Comparison of ENCODE assay signal across 19 mouse cellular contexts in genomic region chr12:86952331-86952850, GRCm38 (mm10). TPM values are rescaled to one million over a fixed set of nuclear protein-coding genes. Genes with fewer than 3 reads are reported as not detected.
DNase-seq lines count a peak whose midpoint lies in the region; ATAC-seq and TF ChIP-seq lines count a peak whose summit lies in the region.
"Had no signal": no experiment of that assay in that cellular context is flagged by ENCODE, and none has a peak within 500 bp of the region (broad histone marks: within the 10 kb centered on the region; RNA-seq: fewer than 3 reads in every experiment).

No protein-coding gene starts in this region.

- ATAC-seq in forebrain, embryonic 11.5 days (replicated peaks; ENCODE audit: low FRiP score) = no peak
- ATAC-seq in forebrain, embryonic 16.5 days = no peak
- ATAC-seq in forebrain, embryonic 15.5 days (replicated peaks) = no peak
- 0 out of 2 replicates have a peak, but pooled peaks have one; percentile 3 for ATAC-seq in stomach, postnatal 0 days (ENCODE audit: low FRiP score, low TSS enrichment)
- ATAC-seq: intestine, embryonic 15.5 days had no signal

- no peak overlapping the region for H3K4me2 ChIP-seq in forebrain, embryonic 11.5 days (ENCODE audit: low read depth, low read length, severe bottlenecking)
- no peak overlapping the region for H3K4me2 ChIP-seq in forebrain, embryonic 16.5 days (ENCODE audit: low read length)
- no peak overlapping the region for H3K4me2 ChIP-seq in forebrain, embryonic 15.5 days (replicated peaks)
- H3K4me2 ChIP-seq in stomach, postnatal 0 days (replicated peaks; ENCODE audit: low read depth) = no peak overlapping the region
- H3K4me2 ChIP-seq: intestine, embryonic 15.5 days; limb, embryonic 13.5 days had no signal

- 66% methylated on average over 10 of the region's 10 CpGs for WGBS in forebrain, embryonic 11.5 days
- 45% methylated on average over 10 of the region's 10 CpGs for WGBS in forebrain, embryonic 16.5 days
- 44% methylated on average over 10 of the region's 10 CpGs for WGBS in forebrain, embryonic 15.5 days
- 79% methylated on average over 10 of the region's 10 CpGs for WGBS in stomach, postnatal 0 days

- no peak; the same call in 1 of the 2 replicates for TF ChIP-seq CTCF in left cerebral cortex, adult 2 months (IDR thresholded peaks at IDR 0.05)
- TF ChIP-seq CTCF in stomach, postnatal 0 days (IDR thresholded peaks at IDR 0.05; ENCODE audit: low read depth) = no peak

- no peak for DNase-seq in forebrain, embryonic 11.5 days (ENCODE audit: low spot score)
- no peak for DNase-seq in left cerebral cortex, adult 2 months (ENCODE audit: extremely low spot score in 1 of 2, low spot score in 2 of 2)
- DNase-seq in left cerebral cortex, adult 18-20 months (ENCODE audit: low spot score in 2 of 2) = no peak
- no peak for DNase-seq in stomach, postnatal 0 days (ENCODE audit: low spot score)
- no peak for DNase-seq in urinary bladder, adult 2 months (ENCODE audit: low spot score)
- DNase-seq: adrenal gland, adult 2 months; heart, adult 2 months; lung, postnatal 10 days; right cerebral cortex, adult 18-20 months; thymus, postnatal 25 days had no signal

- H3K36me3 ChIP-seq in forebrain, embryonic 11.5 days (ENCODE audit: control insufficient read depth, insufficient read depth, low read length) = peaks cover 4% of the 10 kb centered on the region
- peaks cover 14% of the 10 kb centered on the region for H3K36me3 ChIP-seq in forebrain, embryonic 16.5 days (ENCODE audit: control insufficient read depth, insufficient read depth)
- peaks cover 37% of the 10 kb centered on the region for H3K36me3 ChIP-seq in forebrain, embryonic 15.5 days
- H3K36me3 ChIP-seq in stomach, postnatal 0 days (ENCODE audit: control insufficient read depth, insufficient read depth, low read length) = peaks cover 4% of the 10 kb centered on the region; the same call in 1 of the 2 replicates

- H3K27ac ChIP-seq in forebrain, embryonic 11.5 days (ENCODE audit: low read depth, low read length) = 0 out of 2 replicates have a peak overlapping the region, but pooled peaks have one; percentile 2
- no peak overlapping the region for H3K27ac ChIP-seq in forebrain, embryonic 16.5 days (ENCODE audit: low read length)
- H3K27ac ChIP-seq in left cerebral cortex, adult 2 months = peak overlapping the region; percentile 41
- peak overlapping the region; percentile 36; the same call in 1 of the 2 replicates for H3K27ac ChIP-seq in forebrain, embryonic 15.5 days (replicated peaks)
- H3K27ac ChIP-seq in stomach, postnatal 0 days (replicated peaks) = 0 out of 2 replicates have a peak overlapping the region, but pooled peaks have one; percentile 18
- H3K27ac ChIP-seq: heart, adult 2 months; intestine, embryonic 15.5 days; limb, embryonic 13.5 days had no signal

- peaks cover 14% of the 10 kb centered on the region for H3K4me1 ChIP-seq in forebrain, embryonic 11.5 days (replicated peaks; ENCODE audit: control insufficient read depth, insufficient read depth, low read length)
- H3K4me1 ChIP-seq in forebrain, embryonic 16.5 days (replicated peaks; ENCODE audit: control insufficient read depth, insufficient read depth, low read length) = peaks cover 36% of the 10 kb centered on the region
- H3K4me1 ChIP-seq in forebrain, embryonic 15.5 days = peaks cover 43% of the 10 kb centered on the region
- H3K4me1 ChIP-seq in stomach, postnatal 0 days (replicated peaks; ENCODE audit: control insufficient read depth, insufficient read depth) = 0 out of 2 replicates have a peak, but pooled peaks cover 5% of the 10 kb centered on the region

- H3K4me3 ChIP-seq in forebrain, embryonic 11.5 days (ENCODE audit: low read depth, low read length) = no peak overlapping the region
- H3K4me3 ChIP-seq in forebrain, embryonic 16.5 days (replicated peaks; ENCODE audit: low read length) = no peak overlapping the region
- H3K4me3 ChIP-seq in left cerebral cortex, adult 2 months = peak overlapping the region; percentile 20; the same call in 1 of the 2 replicates
- H3K4me3 ChIP-seq in forebrain, embryonic 15.5 days = no peak overlapping the region
- no peak overlapping the region for H3K4me3 ChIP-seq in stomach, postnatal 0 days (ENCODE audit: low read depth, low read length)
- H3K4me3 ChIP-seq: heart, adult 2 months; intestine, embryonic 15.5 days; limb, embryonic 13.5 days had no signal

- TF ChIP-seq EP300 in stomach, postnatal 0 days (optimal IDR thresholded peaks at IDR 0.05) = no peak

- intact Hi-C loops in left cerebral cortex, adult 2 months (cut with DNase I) = no loop called here

- no peak overlapping the region for H3K9ac ChIP-seq in forebrain, embryonic 11.5 days (ENCODE audit: low read length)
- H3K9ac ChIP-seq in forebrain, embryonic 16.5 days (replicated peaks; ENCODE audit: low read depth, low read length) = no peak overlapping the region
- no peak overlapping the region for H3K9ac ChIP-seq in forebrain, embryonic 15.5 days (replicated peaks)
- H3K9ac ChIP-seq in stomach, postnatal 0 days (ENCODE audit: low read length) = no peak overlapping the region
- H3K9ac ChIP-seq: intestine, embryonic 15.5 days; limb, embryonic 13.5 days had no signal

- no peaks in the 10 kb centered on the region for H3K9me3 ChIP-seq in forebrain, embryonic 11.5 days (ENCODE audit: control insufficient read depth, low read length)
- no peaks in the 10 kb centered on the region for H3K9me3 ChIP-seq in forebrain, embryonic 16.5 days (ENCODE audit: control insufficient read depth, low read length)
- no peaks in the 10 kb centered on the region for H3K9me3 ChIP-seq in forebrain, embryonic 15.5 days
- no peaks in the 10 kb centered on the region for H3K9me3 ChIP-seq in stomach, postnatal 0 days (ENCODE audit: control insufficient read depth, low read length)
- H3K9me3 ChIP-seq: intestine, embryonic 15.5 days; limb, embryonic 13.5 days had no signal

- H3K27me3 ChIP-seq in forebrain, embryonic 11.5 days (ENCODE audit: control insufficient read depth, insufficient read depth, low read length) = no peaks in the 10 kb centered on the region
- H3K27me3 ChIP-seq in forebrain, embryonic 16.5 days (replicated peaks; ENCODE audit: control insufficient read depth, insufficient read depth, low read length) = no peaks in the 10 kb centered on the region
- no peaks in the 10 kb centered on the region for H3K27me3 ChIP-seq in forebrain, embryonic 15.5 days
- no peaks in the 10 kb centered on the region for H3K27me3 ChIP-seq in stomach, postnatal 0 days (ENCODE audit: control insufficient read depth, insufficient read depth, low read length)
- H3K27me3 ChIP-seq: CH12.LX; intestine, embryonic 15.5 days; limb, embryonic 13.5 days had no signal

RNA-seq across cellular contexts. Expression of gene Cipc, which starts 5.5 kb away (rescaled TPM):
- polyA plus RNA-seq in forebrain, embryonic 11.5 days (2014; fragmentation: Nextera tagmentation; extraction: Ambion mirVana) = 46.5 and 48.7 TPM in 2 replicates
- polyA plus RNA-seq in forebrain, embryonic 16.5 days (2015; fragmentation: Nextera tagmentation; extraction: Ambion mirVana) = 61.5 and 62.7 TPM in 2 replicates
- 10 to 100 TPM; 79.8 to 91.6 TPM for total RNA-seq in left cerebral cortex, adult 2 months (2021)
- total RNA-seq in left cerebral cortex, adult 18-20 months (2021) = 10 to 100 TPM; 84.0 to 86.8 TPM
- 53.6 and 55.3 TPM in 2 replicates for polyA plus RNA-seq in forebrain, embryonic 15.5 days (2015; fragmentation: Nextera tagmentation; extraction: Ambion mirVana)
- polyA plus RNA-seq in stomach, postnatal 0 days (2015; fragmentation: Nextera tagmentation; extraction: Ambion mirVana) = 10.1 and 10.8 TPM in 2 replicates
- polyA plus RNA-seq in urinary bladder, adult 2 months (2012; rRNA removed) = 46.4 and 52.3 TPM in 2 replicates

RNA-seq across cellular contexts. Expression of gene Zdhhc22, which starts 37.8 kb away (rescaled TPM):
- 0.15 and 0.17 TPM in 2 replicates for polyA plus RNA-seq in forebrain, embryonic 11.5 days (2014; fragmentation: Nextera tagmentation; extraction: Ambion mirVana)
- polyA plus RNA-seq in forebrain, embryonic 16.5 days (2015; fragmentation: Nextera tagmentation; extraction: Ambion mirVana) = 5.2 and 9.4 TPM in 2 replicates
- total RNA-seq in left cerebral cortex, adult 2 months (2021) = 10 to 100 TPM; 59.1 to 61.3 TPM
- total RNA-seq in left cerebral cortex, adult 18-20 months (2021) = 10 to 100 TPM; 53.8 to 58.4 TPM
- 6.6 and 7.1 TPM in 2 replicates for polyA plus RNA-seq in forebrain, embryonic 15.5 days (2015; fragmentation: Nextera tagmentation; extraction: Ambion mirVana)
- 0.53 and 0.58 TPM in 2 replicates for polyA plus RNA-seq in stomach, postnatal 0 days (2015; fragmentation: Nextera tagmentation; extraction: Ambion mirVana)
- not detected in 2 replicates for polyA plus RNA-seq in urinary bladder, adult 2 months (2012; rRNA removed)
- total RNA-seq: CH12.LX; gastrocnemius, adult 18-20 months; heart, adult 2 months; megakaryocyte-erythroid progenitor cell, adult 5-6 weeks had no signal
- polyA plus RNA-seq: heart, adult 2 months; kidney, embryonic 16.5 days; limb, embryonic 13.5 days; liver, embryonic 16.5 days had no signal
